ENCODE assay signal across 29 mouse cellular contexts in genomic region chr19:45691001-45691535, GRCm38 (mm10). TPM values are rescaled to one million over a fixed set of nuclear protein-coding genes. Genes with fewer than 3 reads are reported as not detected.
A peak's percentile ranks its signal among the peaks of the same experiment; 100 is the strongest.
DNase-seq lines count a peak whose midpoint lies in the region; ATAC-seq and TF ChIP-seq lines count a peak whose summit lies in the region.
"Had no signal": no experiment of that assay in that cellular context is flagged by ENCODE, and none has a peak within 500 bp of the region (broad histone marks: within the 10 kb centered on the region; RNA-seq: fewer than 3 reads in every experiment).

No protein-coding gene starts in this region.

- H3K4me2 ChIP-seq in limb, embryonic 11.5 days (ENCODE audit: low read depth, severe bottlenecking): no peak overlapping the region
- H3K4me2 ChIP-seq in forebrain, embryonic 13.5 days: no peak overlapping the region
- H3K4me2 ChIP-seq: embryonic facial prominence, embryonic 13.5 days; heart, embryonic 13.5 days; hindbrain, embryonic 13.5 days; neural tube, embryonic 12.5 days had no signal

- no peaks in the 10 kb centered on the region for H3K36me3 ChIP-seq in limb, embryonic 11.5 days (ENCODE audit: control insufficient read depth, insufficient read depth, low read length)
- no peaks in the 10 kb centered on the region for H3K36me3 ChIP-seq in forebrain, embryonic 13.5 days (ENCODE audit: poor library complexity, severe bottlenecking)
- H3K36me3 ChIP-seq: embryonic facial prominence, embryonic 13.5 days; heart, embryonic 13.5 days; hindbrain, embryonic 13.5 days; neural tube, embryonic 12.5 days had no signal

- no peaks in the 10 kb centered on the region for H3K9me3 ChIP-seq in limb, embryonic 11.5 days (ENCODE audit: control insufficient read depth, low read length)
- H3K9me3 ChIP-seq in forebrain, embryonic 13.5 days (replicated peaks): no peaks in the 10 kb centered on the region
- H3K9me3 ChIP-seq: embryonic facial prominence, embryonic 13.5 days; heart, embryonic 13.5 days; hindbrain, embryonic 13.5 days; neural tube, embryonic 12.5 days had no signal

- peaks cover 6% of the 10 kb centered on the region for H3K4me1 ChIP-seq in limb, embryonic 11.5 days (ENCODE audit: control insufficient read depth, insufficient read depth, low read length)
- peaks cover 8% of the 10 kb centered on the region; the same call in 1 of the 2 replicates for H3K4me1 ChIP-seq in forebrain, embryonic 13.5 days
- H3K4me1 ChIP-seq: neural tube, embryonic 12.5 days had no signal

- intact Hi-C loops in gastrocnemius, adult 2 months (cut with DNase I): no loop called here
- intact Hi-C loops in gastrocnemius, postnatal 14 days (cut with DNase I; ENCODE audit: low total_unique reads): no loop called here

- H3K27ac ChIP-seq in gastrocnemius, adult 2 months: peak overlapping the region; percentile 61
- no peak overlapping the region for H3K27ac ChIP-seq in limb, embryonic 11.5 days (replicated peaks; ENCODE audit: low read depth, low read length)
- no peak overlapping the region for H3K27ac ChIP-seq in forebrain, embryonic 13.5 days
- H3K27ac ChIP-seq: embryonic facial prominence, embryonic 13.5 days; heart, embryonic 13.5 days; hindbrain, embryonic 13.5 days; neural tube, embryonic 12.5 days had no signal

- no peak overlapping the region for H3K4me3 ChIP-seq in gastrocnemius, adult 2 months
- H3K4me3 ChIP-seq in limb, embryonic 11.5 days (ENCODE audit: low read depth, low read length): no peak overlapping the region
- no peak overlapping the region for H3K4me3 ChIP-seq in forebrain, embryonic 13.5 days
- H3K4me3 ChIP-seq: embryonic facial prominence, embryonic 13.5 days; heart, embryonic 13.5 days; hindbrain, embryonic 13.5 days; neural tube, embryonic 12.5 days had no signal

- ATAC-seq in limb, embryonic 11.5 days (ENCODE audit: insufficient number of reproducible peaks, low FRiP score, low TSS enrichment, low read depth): no peak
- no peak for ATAC-seq in forebrain, embryonic 13.5 days
- no peak for ATAC-seq in erythroid progenitor cell, adult 5-6 weeks (replicated peaks; ENCODE audit: low FRiP score, poor library complexity, severe bottlenecking)
- ATAC-seq: CD4-positive, CD25-positive, alpha-beta regulatory T cell, adult 4 months; forebrain, embryonic 16.5 days; inflammation-experienced regulatory T-cells, adult 6 months; lung, postnatal 0 days had no signal

- 46% methylated on average over 8 of the region's 8 CpGs for WGBS in limb, embryonic 11.5 days
- 82% methylated on average over 8 of the region's 8 CpGs for WGBS in forebrain, embryonic 13.5 days

- H3K27me3 ChIP-seq in limb, embryonic 11.5 days (ENCODE audit: control insufficient read depth, insufficient read depth, low read length): no peaks in the 10 kb centered on the region
- H3K27me3 ChIP-seq in forebrain, embryonic 13.5 days: peaks cover 15% of the 10 kb centered on the region
- H3K27me3 ChIP-seq: embryonic facial prominence, embryonic 13.5 days; heart, embryonic 13.5 days; neural tube, embryonic 12.5 days had no signal

- no peak for DNase-seq in gastrocnemius, adult 2 months
- DNase-seq in gastrocnemius, postnatal 14 days: no peak
- DNase-seq in kidney, postnatal 4 days: peak; percentile 14 to 40
- DNase-seq in kidney, adult 9 months: no peak
- peak; percentile 65 for DNase-seq in embryo, embryonic 10 days (ENCODE audit: low spot score)
- peak; percentile 29 for DNase-seq in limb, embryonic 11.5 days (ENCODE audit: low spot score)
- DNase-seq: adrenal gland, postnatal 36 days; cerebellum, adult 2 months; cerebellum, postnatal 36 days; liver; right cerebral cortex, adult 18-20 months; thymus, postnatal 36 days had no signal

- H3K9ac ChIP-seq in limb, embryonic 11.5 days (ENCODE audit: low read length): no peak overlapping the region
- H3K9ac ChIP-seq in forebrain, embryonic 13.5 days: no peak overlapping the region
- H3K9ac ChIP-seq: embryonic facial prominence, embryonic 13.5 days; heart, embryonic 13.5 days; hindbrain, embryonic 13.5 days; neural tube, embryonic 12.5 days had no signal

- TF ChIP-seq CTCF in gastrocnemius, adult 2 months (IDR thresholded peaks at IDR 0.05): no peak

RNA-seq across cellular contexts. Expression of gene Fbxw4, which starts 31.0 kb away (rescaled TPM):
- 10 to 100 TPM; 29.0 to 30.8 TPM for total RNA-seq in gastrocnemius, adult 2 months (2021)
- 10 to 100 TPM; 18.9 to 19.8 TPM for total RNA-seq in gastrocnemius, postnatal 14 days (2021)
- polyA plus RNA-seq in limb, embryonic 11.5 days (2014; fragmentation: Nextera tagmentation; extraction: Ambion mirVana): 3.3 and 4.4 TPM in 2 replicates
- 3.4 TPM in 2 replicates for polyA plus RNA-seq in forebrain, embryonic 13.5 days (2015; fragmentation: Nextera tagmentation; extraction: Ambion mirVana)
- 20.5 and 26.4 TPM in 2 replicates for total RNA-seq in erythroid progenitor cell, adult 5-6 weeks (2015; ENCODE audit: low replicate concordance)
- 22.2 and 23.4 TPM in 2 replicates for total RNA-seq in erythroid progenitor cell, adult 5-6 weeks (2017; ENCODE audit: low replicate concordance)

RNA-seq across cellular contexts. Expression of gene Fgf8, which starts 51.6 kb away (rescaled TPM):
- not detected for total RNA-seq in gastrocnemius, adult 2 months (2021)
- not detected for total RNA-seq in gastrocnemius, postnatal 14 days (2021)
- polyA plus RNA-seq in limb, embryonic 11.5 days (2014; fragmentation: Nextera tagmentation; extraction: Ambion mirVana): 42.8 and 46.1 TPM in 2 replicates
- polyA plus RNA-seq in forebrain, embryonic 13.5 days (2015; fragmentation: Nextera tagmentation; extraction: Ambion mirVana): 1.5 and 2.5 TPM in 2 replicates
- total RNA-seq in erythroid progenitor cell, adult 5-6 weeks (2015; ENCODE audit: low replicate concordance): not detected in 2 replicates
- not detected in 2 replicates for total RNA-seq in erythroid progenitor cell, adult 5-6 weeks (2017; ENCODE audit: low replicate concordance)
- total RNA-seq: adrenal gland, postnatal 36 days; gastrocnemius, adult 18-20 months; granulocyte monocyte progenitor cell, adult 5-6 weeks; heart, postnatal 25 days; layer of hippocampus, postnatal 14 days; left cerebral cortex, postnatal 14 days had no signal
- polyA plus RNA-seq: CD4-positive, CD25-positive, alpha-beta regulatory T cell, adult 4 months; cerebellum, adult 2 months; inflammation-experienced regulatory T-cells, adult 6 months; large intestine, adult 2 months; liver, embryonic 16.5 days; lung, postnatal 0 days; neural tube, embryonic 12.5 days had no signal

RNA-seq across cellular contexts. Expression of gene Npm3, which starts 58.3 kb away (rescaled TPM):
- 10 to 100 TPM; 11.0 to 13.3 TPM for total RNA-seq in gastrocnemius, adult 2 months (2021)
- total RNA-seq in gastrocnemius, postnatal 14 days (2021): 10 to 100 TPM; 10.4 to 15.8 TPM
- 15.9 and 19.5 TPM in 2 replicates for polyA plus RNA-seq in limb, embryonic 11.5 days (2014; fragmentation: Nextera tagmentation; extraction: Ambion mirVana)
- 9.4 and 10.9 TPM in 2 replicates for polyA plus RNA-seq in forebrain, embryonic 13.5 days (2015; fragmentation: Nextera tagmentation; extraction: Ambion mirVana)
- 5.4 and 6.8 TPM in 2 replicates for total RNA-seq in erythroid progenitor cell, adult 5-6 weeks (2015; ENCODE audit: low replicate concordance)
- 1.1 and 16.3 TPM in 2 replicates for total RNA-seq in erythroid progenitor cell, adult 5-6 weeks (2017; ENCODE audit: low replicate concordance)

Comparison
In these comparisons a context has a peak if more than half of its experiments do, and no peak if none do; other contexts are left out.
1. DNase-seq: peak in kidney, postnatal 4 days (2 of 2), embryo, embryonic 10 days (single experiment) and limb, embryonic 11.5 days (single experiment); none in gastrocnemius, adult 2 months (single experiment), gastrocnemius, postnatal 14 days (single experiment) and kidney, adult 9 months (single experiment).